Mouse (Mus musculus) T-cell, adult 2 months (primary cell): Measurements from ENCODE around the gene Nxn.
"Not testable (repeated sequence)": the region's sequence is repeated elsewhere in the genome, so short reads cannot be mapped to it uniquely, and the experiment has no call there.

Experiments used
- DNase-seq: peaks from one replicate; pipeline ENCODE4 v3.0.0; 2022; ENCODE audit warnings: low spot score

Nxn gene

GRCm38 (mm10) chr11:76213841-76214240, 185.1 kb downstream of the Nxn start:
- no peak for DNase-seq

GRCm38 (mm10) chr11:76211595-76211994, 187.3 kb downstream of the Nxn start:
- not testable (repeated sequence) for DNase-seq

GRCm38 (mm10) chr11:76210228-76210985, 188.5 kb downstream of the Nxn start:
- DNase-seq: no peak
